Comparison of ENCODE assay signal across 8 mouse cellular contexts in genomic region chr4:116626658-116627358, GRCm38 (mm10). TPM values are rescaled to one million over a fixed set of nuclear protein-coding genes. Genes with fewer than 3 reads are reported as not detected.
DNase-seq lines count a peak whose midpoint lies in the region; ATAC-seq and TF ChIP-seq lines count a peak whose summit lies in the region.

No protein-coding gene starts in this region.

- H3K79me2 ChIP-seq in C2C12 (ENCODE audit: control insufficient read depth, insufficient read depth), result peaks cover 56% of the 10 kb centered on the region

- peak; percentile 75 for ATAC-seq in embryonic facial prominence, embryonic 14.5 days (ENCODE audit: low read depth)

- peaks cover 1% of the 10 kb centered on the region; the same call in 1 of the 2 replicates for H3K4me1 ChIP-seq in bone marrow, adult 2 months (ENCODE audit: control insufficient read depth, insufficient read depth, low read length)
- H3K4me1 ChIP-seq in embryonic facial prominence, embryonic 14.5 days (ENCODE audit: control insufficient read depth, insufficient read depth, low read length), result peaks cover 11% of the 10 kb centered on the region

- no peaks in the 10 kb centered on the region for H3K9me3 ChIP-seq in embryonic facial prominence, embryonic 14.5 days (ENCODE audit: control insufficient read depth, low read length)

- no peak for TF ChIP-seq POLR2A in bone marrow, adult 2 months (IDR thresholded peaks at IDR 0.05; ENCODE audit: borderline replicate concordance, control insufficient read depth, low read depth, low read length)

- H3K9ac ChIP-seq in embryonic facial prominence, embryonic 14.5 days (ENCODE audit: low read depth, low read length), result peak overlapping the region; percentile 96

- H3K4me2 ChIP-seq in embryonic facial prominence, embryonic 14.5 days (ENCODE audit: low read depth, low read length), result peak overlapping the region; percentile 79

- H3ac ChIP-seq in C2C12 (ENCODE audit: control insufficient read depth, insufficient read length, low read depth), result peak overlapping the region; percentile 66

- H3K79me3 ChIP-seq in C2C12 (ENCODE audit: low read depth), result peaks cover 45% of the 10 kb centered on the region

- peaks cover 31% of the 10 kb centered on the region for H3K36me3 ChIP-seq in C2C12 (ENCODE audit: control insufficient read depth, insufficient read depth)
- H3K36me3 ChIP-seq in embryonic facial prominence, embryonic 14.5 days (ENCODE audit: control insufficient read depth, insufficient read depth, low read length), result peaks cover 18% of the 10 kb centered on the region; the same call in 1 of the 2 replicates

- no peak for TF ChIP-seq CTCF in C2C12 (IDR thresholded peaks at IDR 0.05; ENCODE audit: control insufficient read depth, insufficient read depth, insufficient read length)
- TF ChIP-seq CTCF in bone marrow, adult 2 months (IDR thresholded peaks at IDR 0.05; ENCODE audit: control insufficient read depth, insufficient read depth, low read length), result no peak

- DNase-seq in embryonic facial prominence, embryonic 14.5 days (ENCODE audit: low spot score), result peak; percentile 96
- peak; percentile 76 for DNase-seq in heart, adult 8-10 months (ENCODE audit: low spot score)
- DNase-seq in kidney, adult 8-10 months, result peak; percentile 64 to 77
- DNase-seq in liver, result peak; percentile 96
- peak; percentile 26 to 41 for DNase-seq in monocyte, adult 2 months (ENCODE audit: low read depth in 1 of 2, low spot score in 2 of 2)
- DNase-seq in spleen, postnatal 36 days (ENCODE audit: low spot score in 2 of 2), result peak; percentile 65 to 76

- no peaks in the 10 kb centered on the region for H3K27me3 ChIP-seq in C2C12 (ENCODE audit: control insufficient read depth, insufficient read depth, insufficient read length)
- no peaks in the 10 kb centered on the region for H3K27me3 ChIP-seq in embryonic facial prominence, embryonic 14.5 days (replicated peaks; ENCODE audit: control insufficient read depth, insufficient read depth, low read length)

- H3K4me3 ChIP-seq in C2C12 (ENCODE audit: insufficient read depth, poor library complexity, severe bottlenecking), result peak overlapping the region; percentile 94
- H3K4me3 ChIP-seq in bone marrow, adult 2 months (replicated peaks; ENCODE audit: control insufficient read depth, low read depth, low read length), result peak overlapping the region; percentile 92
- peak overlapping the region; percentile 100 for H3K4me3 ChIP-seq in embryonic facial prominence, embryonic 14.5 days (ENCODE audit: low read depth, low read length)

- peak overlapping the region; percentile 87 for H3K27ac ChIP-seq in bone marrow, adult 2 months (ENCODE audit: control insufficient read depth, insufficient read depth, low read depth, low read length, poor library complexity)
- peak overlapping the region; percentile 97 for H3K27ac ChIP-seq in embryonic facial prominence, embryonic 14.5 days (replicated peaks; ENCODE audit: low read depth, low read length)

- under 1% methylated on average over 53 of the region's 53 CpGs for WGBS in bone marrow, adult 2 months
- under 1% methylated on average over 51 of the region's 53 CpGs for WGBS in embryonic facial prominence, embryonic 14.5 days

TF ChIP-seq in C2C12, 6 proteins besides CTCF, POLR2A, EP300 and RAD21:
- TF ChIP-seq MYOG (IDR thresholded peaks at IDR 0.05; ENCODE audit: control insufficient read depth, extremely low read depth, insufficient read length) (no peak), FOSL1 (IDR thresholded peaks at IDR 0.05; ENCODE audit: insufficient read depth, low read length, poor library complexity, severe bottlenecking) (no peak), MYOD1 (IDR thresholded peaks at IDR 0.05; ENCODE audit: control insufficient read depth, insufficient read length, low read depth) (no peak), CEBPB (IDR thresholded peaks at IDR 0.05; ENCODE audit: low read depth) (no peak), USF1 (IDR thresholded peaks at IDR 0.05; ENCODE audit: low read depth) (no peak), MAX (IDR thresholded peaks at IDR 0.05) (no peak)

RNA-seq across cellular contexts. Expression of gene Nasp, which starts 0.9 kb away (rescaled TPM):
- 79.1 TPM for polyA plus RNA-seq in C2C12 (2012; fragmentation: generic; extraction: Trizol)
- 112 and 154 TPM in 2 replicates for polyA plus RNA-seq in bone marrow, adult 2 months (2011; ENCODE audit: insufficient read depth, insufficient read length, low replicate concordance, missing spikeins)
- polyA plus RNA-seq in embryonic facial prominence, embryonic 14.5 days (2014; fragmentation: Nextera tagmentation; extraction: Ambion mirVana), result 99.2 and 113 TPM in 2 replicates
- 10 to 100 TPM; 13.3 to 18.4 (median 16.0) TPM for total RNA-seq in heart, adult 8-10 months (2022)

RNA-seq across cellular contexts. Expression of gene Akr1a1, which starts 24.7 kb away (rescaled TPM):
- 737 TPM for polyA plus RNA-seq in C2C12 (2012; fragmentation: generic; extraction: Trizol)
- 239 and 421 TPM in 2 replicates for polyA plus RNA-seq in bone marrow, adult 2 months (2011; ENCODE audit: insufficient read depth, insufficient read length, low replicate concordance, missing spikeins)
- 762 and 846 TPM in 2 replicates for polyA plus RNA-seq in embryonic facial prominence, embryonic 14.5 days (2014; fragmentation: Nextera tagmentation; extraction: Ambion mirVana)
- 100 to 1,000 TPM; 297 to 332 (median 327) TPM for total RNA-seq in heart, adult 8-10 months (2022)

RNA-seq across cellular contexts. Expression of gene Ccdc17, which starts 30.4 kb away (rescaled TPM):
- 0.20 TPM for polyA plus RNA-seq in C2C12 (2012; fragmentation: generic; extraction: Trizol)
- polyA plus RNA-seq in bone marrow, adult 2 months (2011; ENCODE audit: insufficient read depth, insufficient read length, low replicate concordance, missing spikeins), result 4.8 and 6.4 TPM in 2 replicates
- polyA plus RNA-seq in embryonic facial prominence, embryonic 14.5 days (2014; fragmentation: Nextera tagmentation; extraction: Ambion mirVana), result 4.2 and 8.0 TPM in 2 replicates
- total RNA-seq in heart, adult 8-10 months (2022), result 1 to 10 TPM; 3.1 to 3.5 (median 3.3) TPM

RNA-seq across cellular contexts. Expression of gene Prdx1, which starts 58.5 kb away (rescaled TPM):
- 459 TPM for polyA plus RNA-seq in C2C12 (2012; fragmentation: generic; extraction: Trizol)
- polyA plus RNA-seq in bone marrow, adult 2 months (2011; ENCODE audit: insufficient read depth, insufficient read length, low replicate concordance, missing spikeins), result 134 and 410 TPM in 2 replicates
- 1,105 and 1,130 TPM in 2 replicates for polyA plus RNA-seq in embryonic facial prominence, embryonic 14.5 days (2014; fragmentation: Nextera tagmentation; extraction: Ambion mirVana)
- 100 to 1,000 TPM; 475 to 641 (median 529) TPM for total RNA-seq in heart, adult 8-10 months (2022)

Comparison
In these comparisons a context has a peak if more than half of its experiments do, and no peak if none do; other contexts are left out.
1. Peak in every context shown above with its lines: DNase-seq, ATAC-seq, H3K4me3 ChIP-seq and H3K27ac ChIP-seq.
2. DNase-seq: peak in every context shown above with its lines; median percentile 96 in embryonic facial prominence, embryonic 14.5 days; 96 in liver; 76 in heart, adult 8-10 months; 70 in kidney, adult 8-10 months; 70 in spleen, postnatal 36 days; 34 in monocyte, adult 2 months.